Mouse (Mus musculus) spleen, adult 2 months (tissue): ENCODE measurements around the gene Slc25a10.

Experiments used
- CTCF ChIP-seq: fragments of 200-500 bp; IDR thresholded peaks from 2 replicates; pipeline ENCODE4 v1.5.1; 2011; ENCODE audit warnings: mild to moderate bottlenecking, inconsistent platforms; ENCODE audit not compliant: insufficient read depth, insufficient read length, insufficient replicate concordance; ENCODE audit errors: extremely low read depth
- POLR2A ChIP-seq: fragments of 200-500 bp; IDR thresholded peaks from 2 replicates; pipeline ENCODE4 v1.6.1; 2011; ENCODE audit warnings: low read depth, low read length, inconsistent platforms

DNA sequence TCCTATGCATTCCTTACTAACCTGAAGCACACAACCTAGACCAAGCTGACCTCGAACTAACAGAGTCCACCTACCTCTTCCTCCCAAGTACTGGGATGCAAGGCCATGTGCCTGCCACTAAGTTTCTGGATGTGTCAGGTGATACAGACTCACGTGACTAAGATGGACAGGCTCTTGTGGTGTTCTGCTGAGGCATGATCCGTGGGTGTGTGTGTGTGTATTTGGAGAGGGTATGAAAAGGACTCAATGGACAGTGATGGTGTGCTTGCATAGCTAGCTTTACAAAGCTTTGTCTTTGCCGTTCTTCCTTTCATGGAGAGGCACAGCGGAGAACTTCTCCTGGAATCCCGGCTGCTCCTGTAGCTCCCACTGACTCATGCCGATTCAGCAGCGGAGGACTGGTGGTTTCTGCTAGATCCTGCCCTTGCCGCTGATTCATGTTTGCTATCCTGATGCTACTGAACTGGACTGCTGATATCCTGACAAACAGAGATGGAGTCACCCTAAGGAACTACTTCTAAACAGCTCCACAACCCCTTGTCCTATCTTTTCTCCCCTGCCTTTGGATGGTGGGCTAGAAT lies 16.7 kb downstream of the Slc25a10 start:
- TF ChIP-seq CTCF (no peak), POLR2A (no peak)
